ENCODE assay signal across 9 mouse cellular contexts in genomic region chr2:158243129-158243870, GRCm38 (mm10). TPM values are rescaled to one million over a fixed set of nuclear protein-coding genes. Genes with fewer than 3 reads are reported as not detected.
DNase-seq lines count a peak whose midpoint lies in the region; ATAC-seq and TF ChIP-seq lines count a peak whose summit lies in the region.
"Had no signal": no experiment of that assay in that cellular context is flagged by ENCODE, and none has a peak within 500 bp of the region (broad histone marks: within the 10 kb centered on the region; RNA-seq: fewer than 3 reads in every experiment).

No protein-coding gene starts in this region.

- peak; percentile 81; the same call in 1 of the 2 replicates for ATAC-seq in frontal cortex, adult (ENCODE audit: low TSS enrichment)

- peak overlapping the region; percentile 47; the same call in 1 of the 2 replicates for H3K27ac ChIP-seq in layer of hippocampus, adult 2 months

- DNase-seq in layer of hippocampus, adult 2 months (ENCODE audit: low spot score in 2 of 2), result peak in 1 of 2 experiments; percentile 42
- DNase-seq in layer of hippocampus, postnatal 25 days (ENCODE audit: extremely low spot score in 1 of 2, low spot score in 1 of 2), result no peak
- peak; percentile 28 for DNase-seq in left cerebral cortex, adult 11 months (ENCODE audit: low spot score)
- peak; percentile 52 for DNase-seq in right cerebral cortex, postnatal 25 days
- no peak for DNase-seq in spleen, postnatal 36 days (ENCODE audit: low spot score in 2 of 2)
- no peak for DNase-seq in Muller cell, postnatal 12 days (ENCODE audit: inconsistent ontology term)
- no peak for DNase-seq in kidney, adult 11 months

- no peak for TF ChIP-seq CTCF in layer of hippocampus, adult 2 months (conservative IDR thresholded peaks at IDR 0.05)

- H3K4me3 ChIP-seq in layer of hippocampus, adult 2 months, result no peak overlapping the region

RNA-seq across cellular contexts. Expression of gene D630003M21Rik, which starts 14.3 kb away (rescaled TPM):
- 1 to 10 TPM; 4.1 to 4.4 TPM for total RNA-seq in layer of hippocampus, adult 2 months (2021)
- 1 to 10 TPM; 3.7 to 4.2 TPM for total RNA-seq in layer of hippocampus, postnatal 25 days (2021)
- total RNA-seq: MEL had no signal

RNA-seq across cellular contexts. Expression of gene Bpi, which starts 14.6 kb away (rescaled TPM):
- not detected for total RNA-seq in layer of hippocampus, adult 2 months (2021)
- not detected for total RNA-seq in layer of hippocampus, postnatal 25 days (2021)
- total RNA-seq: MEL had no signal

Comparison
In these comparisons a context has a peak if more than half of its experiments do, and no peak if none do; other contexts are left out.
1. DNase-seq: peak in left cerebral cortex, adult 11 months (single experiment) and right cerebral cortex, postnatal 25 days (single experiment); none in layer of hippocampus, postnatal 25 days (0 of 2), spleen, postnatal 36 days (0 of 2), Muller cell, postnatal 12 days (single experiment) and kidney, adult 11 months (single experiment).